Mouse (Mus musculus): ENCODE measurements around the gene Decr2. TPM values are rescaled to one million over a fixed set of nuclear protein-coding genes. Genes with fewer than 3 reads are reported as not detected.

The Decr2 gene
- 17.0 and 18.1 TPM in 2 replicates for polyA plus RNA-seq (2014; fragmentation: Nextera tagmentation; extraction: Ambion mirVana)

- H3K9me3 ChIP-seq (ENCODE audit: control insufficient read depth, low read length) = no peaks in the 10 kb centered on the region
- peaks cover 8% of the 10 kb centered on the region; the same call in 1 of the 2 replicates for H3K4me1 ChIP-seq (ENCODE audit: control insufficient read depth, insufficient read depth, low read length)
- peak within 1 kb of the TSS; percentile 50 for H3K27ac ChIP-seq (ENCODE audit: low read depth, low read length)
- ATAC-seq (ENCODE audit: low FRiP score) (peak; percentile 86), DNase-seq (ENCODE audit: low spot score, missing footprints) (peak; percentile 98)
- WGBS = 3% methylated on average over 32 of the region's 32 CpGs
- no peaks in the 10 kb centered on the region for H3K36me3 ChIP-seq (ENCODE audit: control insufficient read depth, insufficient read depth, low read length)
- peak within 1 kb of the TSS; percentile 78 for H3K9ac ChIP-seq (ENCODE audit: low read length)
- peak within 1 kb of the TSS; percentile 89 for H3K4me2 ChIP-seq
- peak within 1 kb of the TSS; percentile 52 for H3K4me3 ChIP-seq (ENCODE audit: low read depth, low read length)
- H3K27me3 ChIP-seq (ENCODE audit: control insufficient read depth, insufficient read depth, low read length) = no peaks in the 10 kb centered on the region
Observed at GRCm38 (mm10) chr17:26089905-26090632, at the start of gene Decr2. Decr2 (minus strand) TSS chr17:26090337.

GRCm38 (mm10) chr17:26138901-26139381 lies 48.8 kb upstream of the Decr2 start:
- peak; percentile 92 for DNase-seq (ENCODE audit: low spot score, missing footprints)
- WGBS = under 1% methylated on average over 51 of the region's 58 CpGs

GRCm38 (mm10) chr17:26138239-26138836 lies 48.2 kb upstream of the Decr2 start, which contains the start of gene Axin1:
Axin1 (plus strand) TSS chr17:26138688.
- Histone ChIP-seq H3K36me3 (ENCODE audit: control insufficient read depth, insufficient read depth, low read length) (peaks cover 7% of the 10 kb centered on the region; the same call in 1 of the 2 replicates), H3K9ac (ENCODE audit: low read length) (peak within 1 kb of the TSS; percentile 98), H3K27ac (ENCODE audit: low read depth, low read length) (peak within 1 kb of the TSS; percentile 71), H3K9me3 (ENCODE audit: control insufficient read depth, low read length) (no peaks in the 10 kb centered on the region), H3K4me1 (ENCODE audit: control insufficient read depth, insufficient read depth, low read length) (peaks cover 18% of the 10 kb centered on the region), H3K4me3 (ENCODE audit: low read depth, low read length) (peak within 1 kb of the TSS; percentile 97), H3K27me3 (ENCODE audit: control insufficient read depth, insufficient read depth, low read length) (peaks cover 14% of the 10 kb centered on the region), H3K4me2 (peak within 1 kb of the TSS; percentile 71)
- peak; percentile 100 for DNase-seq (ENCODE audit: low spot score, missing footprints)
- WGBS = under 1% methylated on average over 42 of the region's 42 CpGs
- ATAC-seq (ENCODE audit: low FRiP score) = peak; percentile 97

More at GRCm38 (mm10) chr17:26138901-26139381, 48.8 kb upstream of the Decr2 start:
- Histone ChIP-seq H3K27ac (ENCODE audit: low read depth, low read length) (peak overlapping the region; percentile 71), H3K4me2 (peak overlapping the region; percentile 71), H3K9ac (ENCODE audit: low read length) (peak overlapping the region; percentile 98), H3K9me3 (ENCODE audit: control insufficient read depth, low read length) (no peaks in the 10 kb centered on the region), H3K36me3 (ENCODE audit: control insufficient read depth, insufficient read depth, low read length) (peaks cover 8% of the 10 kb centered on the region; the same call in 1 of the 2 replicates), H3K4me3 (ENCODE audit: low read depth, low read length) (peak overlapping the region; percentile 97), H3K27me3 (ENCODE audit: control insufficient read depth, insufficient read depth, low read length) (peaks cover 10% of the 10 kb centered on the region), H3K4me1 (ENCODE audit: control insufficient read depth, insufficient read depth, low read length) (peaks cover 18% of the 10 kb centered on the region)
- peak; percentile 64 for ATAC-seq (ENCODE audit: low FRiP score)

- peaks cover 14% of the 10 kb centered on the region for H3K27me3 ChIP-seq (ENCODE audit: control insufficient read depth, insufficient read depth, low read length)
- 77% methylated on average over 2 of the region's 2 CpGs for WGBS
- peak overlapping the region; percentile 57; the same call in 1 of the 2 replicates for H3K9ac ChIP-seq (ENCODE audit: low read length)
- peak overlapping the region; percentile 97; the same call in 1 of the 2 replicates for H3K4me3 ChIP-seq (ENCODE audit: low read depth, low read length)
- H3K27ac ChIP-seq (ENCODE audit: low read depth, low read length) = no peak overlapping the region
- peak overlapping the region; percentile 71 for H3K4me2 ChIP-seq
- ATAC-seq (ENCODE audit: low FRiP score) = peak; percentile 5; the same call in 1 of the 2 replicates
- DNase-seq (ENCODE audit: low spot score, missing footprints) = no peak
- H3K9me3 ChIP-seq (ENCODE audit: control insufficient read depth, low read length) = no peaks in the 10 kb centered on the region
- peaks cover 23% of the 10 kb centered on the region for H3K4me1 ChIP-seq (ENCODE audit: control insufficient read depth, insufficient read depth, low read length)
- H3K36me3 ChIP-seq (ENCODE audit: control insufficient read depth, insufficient read depth, low read length) = peaks cover 2% of the 10 kb centered on the region; the same call in 1 of the 2 replicates
Observed at GRCm38 (mm10) chr17:26137751-26138130, 47.6 kb upstream of the Decr2 start.

- Histone ChIP-seq H3K27ac (ENCODE audit: low read depth, low read length) (no peak overlapping the region), H3K4me1 (ENCODE audit: control insufficient read depth, insufficient read depth, low read length) (peaks cover 28% of the 10 kb centered on the region), H3K4me2 (no peak overlapping the region), H3K4me3 (ENCODE audit: low read depth, low read length) (no peak overlapping the region), H3K9ac (ENCODE audit: low read length) (peak overlapping the region; percentile 57; the same call in 1 of the 2 replicates), H3K36me3 (ENCODE audit: control insufficient read depth, insufficient read depth, low read length) (no peaks in the 10 kb centered on the region), H3K27me3 (ENCODE audit: control insufficient read depth, insufficient read depth, low read length) (peaks cover 14% of the 10 kb centered on the region), H3K9me3 (ENCODE audit: control insufficient read depth, low read length) (no peaks in the 10 kb centered on the region)
- DNase-seq (ENCODE audit: low spot score, missing footprints) (no peak), ATAC-seq (ENCODE audit: low FRiP score) (no peak)
- WGBS = 88% methylated on average over 11 of the region's 11 CpGs
Observed at GRCm38 (mm10) chr17:26137106-26137750, 47.1 kb upstream of the Decr2 start.

- Histone ChIP-seq H3K4me3 (ENCODE audit: low read depth, low read length) (peak overlapping the region; percentile 33), H3K9ac (ENCODE audit: low read length) (peak overlapping the region; percentile 51), H3K27me3 (ENCODE audit: control insufficient read depth, insufficient read depth, low read length) (peaks cover 16% of the 10 kb centered on the region)
Observed at GRCm38 (mm10) chr17:26131856-26132853, 42.0 kb upstream of the Decr2 start.

GRCm38 (mm10) chr17:26131062-26131732 lies 41.1 kb upstream of the Decr2 start:
- 52% methylated on average over 18 of the region's 18 CpGs for WGBS
- peak overlapping the region; percentile 47 for H3K4me2 ChIP-seq
- DNase-seq (ENCODE audit: low spot score, missing footprints) (peak; percentile 90), ATAC-seq (ENCODE audit: low FRiP score) (peak; percentile 74)
- H3K4me1 ChIP-seq (ENCODE audit: control insufficient read depth, insufficient read depth, low read length) = peaks cover 27% of the 10 kb centered on the region
- H3K4me3 ChIP-seq (ENCODE audit: low read depth, low read length) = peak overlapping the region; percentile 33
- peaks cover 16% of the 10 kb centered on the region for H3K27me3 ChIP-seq (ENCODE audit: control insufficient read depth, insufficient read depth, low read length)
- peaks cover 24% of the 10 kb centered on the region for H3K36me3 ChIP-seq (ENCODE audit: control insufficient read depth, insufficient read depth, low read length)
- H3K9me3 ChIP-seq (ENCODE audit: control insufficient read depth, low read length) = no peaks in the 10 kb centered on the region
- H3K9ac ChIP-seq (ENCODE audit: low read length) = peak overlapping the region; percentile 51
- H3K27ac ChIP-seq (ENCODE audit: low read depth, low read length) = peak overlapping the region; percentile 92

More at GRCm38 (mm10) chr17:26131856-26132853, 42.0 kb upstream of the Decr2 start:
- DNase-seq (ENCODE audit: low spot score, missing footprints) (peak; percentile 91), ATAC-seq (ENCODE audit: low FRiP score) (peak; percentile 72)
- H3K4me1 ChIP-seq (ENCODE audit: control insufficient read depth, insufficient read depth, low read length) = peaks cover 27% of the 10 kb centered on the region
- peak overlapping the region; percentile 92 for H3K27ac ChIP-seq (ENCODE audit: low read depth, low read length)
- no peaks in the 10 kb centered on the region for H3K9me3 ChIP-seq (ENCODE audit: control insufficient read depth, low read length)
- WGBS = 38% methylated on average over 18 of the region's 18 CpGs
- H3K36me3 ChIP-seq (ENCODE audit: control insufficient read depth, insufficient read depth, low read length) = peaks cover 18% of the 10 kb centered on the region
- peak overlapping the region; percentile 47 for H3K4me2 ChIP-seq

Measured in midbrain, embryonic 11.5 days (tissue).